15 mouse cellular contexts compared by ENCODE assay signal in genomic region chr7:68293997-68294789, GRCm38 (mm10). TPM values are rescaled to one million over a fixed set of nuclear protein-coding genes. Genes with fewer than 3 reads are reported as not detected.
A peak's percentile ranks its signal among the peaks of the same experiment; 100 is the strongest.
DNase-seq lines count a peak whose midpoint lies in the region; ATAC-seq and TF ChIP-seq lines count a peak whose summit lies in the region.
"Had no signal": no experiment of that assay in that cellular context is flagged by ENCODE, and none has a peak within 500 bp of the region (broad histone marks: within the 10 kb centered on the region; RNA-seq: fewer than 3 reads in every experiment).

No protein-coding gene starts in this region.

- WGBS in heart, embryonic 13.5 days, result 55% methylated on average over 16 of the region's 16 CpGs
- 55% methylated on average over 16 of the region's 16 CpGs for WGBS in heart, adult 2 months
- WGBS in lung, postnatal 0 days, result 38% methylated on average over 16 of the region's 16 CpGs
- 55% methylated on average over 16 of the region's 16 CpGs for WGBS in intestine, embryonic 16.5 days
- WGBS in stomach, embryonic 16.5 days, result 44% methylated on average over 16 of the region's 16 CpGs

- no peak for DNase-seq in heart, adult 2 months
- DNase-seq in lung, postnatal 0 days (ENCODE audit: low spot score), result no peak
- DNase-seq in lung, postnatal 14 days, result no peak
- DNase-seq in gastrocnemius, postnatal 14 days, result no peak
- no peak for DNase-seq in adrenal gland, postnatal 25 days
- DNase-seq: cerebellum, adult 2 months; lung, postnatal 4 days; spleen, adult 18-20 months; thymus, postnatal 25 days had no signal

- no peaks in the 10 kb centered on the region for H3K9me3 ChIP-seq in heart, embryonic 13.5 days
- H3K9me3 ChIP-seq in lung, postnatal 0 days (ENCODE audit: low read length), result no peaks in the 10 kb centered on the region
- no peaks in the 10 kb centered on the region for H3K9me3 ChIP-seq in intestine, embryonic 16.5 days (ENCODE audit: control insufficient read depth, low read length)
- no peaks in the 10 kb centered on the region for H3K9me3 ChIP-seq in stomach, embryonic 16.5 days (replicated peaks; ENCODE audit: control insufficient read depth, low read length)
- H3K9me3 ChIP-seq: hindbrain, embryonic 10.5 days had no signal

- no peaks in the 10 kb centered on the region for H3K36me3 ChIP-seq in heart, embryonic 13.5 days
- no peaks in the 10 kb centered on the region for H3K36me3 ChIP-seq in heart, adult 2 months (ENCODE audit: control insufficient read depth, insufficient read depth, low read length)
- H3K36me3 ChIP-seq in lung, postnatal 0 days (ENCODE audit: insufficient read depth, low read length), result no peaks in the 10 kb centered on the region
- H3K36me3 ChIP-seq in intestine, embryonic 16.5 days (ENCODE audit: control insufficient read depth, insufficient read depth, low read length), result no peaks in the 10 kb centered on the region
- H3K36me3 ChIP-seq in stomach, embryonic 16.5 days (ENCODE audit: control insufficient read depth, insufficient read depth, low read length), result no peaks in the 10 kb centered on the region
- H3K36me3 ChIP-seq: hindbrain, embryonic 10.5 days had no signal

- intact Hi-C loops in heart, adult 2 months (cut with DNase I), result loop anchor here (10.0 kb wide), 1 partner anchor 109 kb away; no protein-coding TSS in a partner anchor
- intact Hi-C loops in gastrocnemius, postnatal 14 days (cut with DNase I; ENCODE audit: low total_unique reads), result no loop called here

- TF ChIP-seq EP300 in heart, adult 2 months (IDR thresholded peaks at IDR 0.05; ENCODE audit: insufficient read depth, low read depth, low read length), result no peak
- TF ChIP-seq EP300 in lung, postnatal 0 days (IDR thresholded peaks at IDR 0.05), result no peak

- no peak for TF ChIP-seq POLR2A in heart, adult 2 months (IDR thresholded peaks at IDR 0.05; ENCODE audit: insufficient read depth, low read depth, low read length)

- H3K79me2 ChIP-seq in heart, adult 2 months (replicated peaks; ENCODE audit: control insufficient read depth, insufficient read depth, low read length), result no peaks in the 10 kb centered on the region

- H3K4me3 ChIP-seq in heart, embryonic 13.5 days, result peak overlapping the region; percentile 4; the same call in 1 of the 2 replicates
- H3K4me3 ChIP-seq in heart, adult 2 months, result no peak overlapping the region
- H3K4me3 ChIP-seq in lung, postnatal 0 days (ENCODE audit: low read depth, low read length), result no peak overlapping the region
- no peak overlapping the region for H3K4me3 ChIP-seq in intestine, embryonic 16.5 days (ENCODE audit: low read length)
- H3K4me3 ChIP-seq in stomach, embryonic 16.5 days (replicated peaks; ENCODE audit: low read length), result no peak overlapping the region
- H3K4me3 ChIP-seq: hindbrain, embryonic 10.5 days had no signal

- no peak for TF ChIP-seq CTCF in heart, adult 2 months (IDR thresholded peaks at IDR 0.05)
- no peak for TF ChIP-seq CTCF in lung, postnatal 0 days (IDR thresholded peaks at IDR 0.05)

- H3K4me2 ChIP-seq in heart, embryonic 13.5 days, result peak overlapping the region; percentile 39
- peak overlapping the region; percentile 9; the same call in 1 of the 2 replicates for H3K4me2 ChIP-seq in lung, postnatal 0 days (replicated peaks; ENCODE audit: low read depth, low read length)
- H3K4me2 ChIP-seq in intestine, embryonic 16.5 days (ENCODE audit: low read depth, low read length), result 0 out of 2 replicates have a peak overlapping the region, but pooled peaks have one; percentile 8
- H3K4me2 ChIP-seq in stomach, embryonic 16.5 days (ENCODE audit: low read depth, low read length), result peak overlapping the region; percentile 9; the same call in 1 of the 2 replicates

- peak overlapping the region; percentile 77 for H3K27ac ChIP-seq in heart, embryonic 13.5 days (replicated peaks)
- no peak overlapping the region for H3K27ac ChIP-seq in heart, adult 2 months
- no peak overlapping the region for H3K27ac ChIP-seq in lung, postnatal 0 days (ENCODE audit: low read length)
- peak overlapping the region; percentile 52; the same call in 1 of the 2 replicates for H3K27ac ChIP-seq in intestine, embryonic 16.5 days (ENCODE audit: low read length)
- peak overlapping the region; percentile 21; the same call in 1 of the 2 replicates for H3K27ac ChIP-seq in stomach, embryonic 16.5 days (ENCODE audit: low read length)
- H3K27ac ChIP-seq: hindbrain, embryonic 10.5 days had no signal

- no peaks in the 10 kb centered on the region for H3K27me3 ChIP-seq in heart, embryonic 13.5 days (replicated peaks)
- no peaks in the 10 kb centered on the region for H3K27me3 ChIP-seq in heart, adult 2 months (ENCODE audit: control insufficient read depth, insufficient read depth, low read length)
- no peaks in the 10 kb centered on the region for H3K27me3 ChIP-seq in lung, postnatal 0 days (replicated peaks; ENCODE audit: insufficient read depth, low read length)
- no peaks in the 10 kb centered on the region for H3K27me3 ChIP-seq in intestine, embryonic 16.5 days (replicated peaks; ENCODE audit: control insufficient read depth, insufficient read depth, low read length)
- H3K27me3 ChIP-seq in stomach, embryonic 16.5 days (ENCODE audit: control insufficient read depth, insufficient read depth, low read length), result no peaks in the 10 kb centered on the region
- H3K27me3 ChIP-seq: Patski had no signal

- no peak overlapping the region for H3K9ac ChIP-seq in heart, embryonic 13.5 days
- no peak overlapping the region for H3K9ac ChIP-seq in heart, adult 2 months (ENCODE audit: low read depth, low read length)
- H3K9ac ChIP-seq in lung, postnatal 0 days (replicated peaks; ENCODE audit: low read depth), result no peak overlapping the region
- H3K9ac ChIP-seq in intestine, embryonic 16.5 days (ENCODE audit: low read depth, low read length), result no peak overlapping the region
- no peak overlapping the region for H3K9ac ChIP-seq in stomach, embryonic 16.5 days (ENCODE audit: low read length)

- no peak for ATAC-seq in heart, embryonic 13.5 days (ENCODE audit: extremely low read depth, insufficient number of reproducible peaks, low FRiP score, low TSS enrichment)
- peak; percentile 38; the same call in 1 of the 2 replicates for ATAC-seq in lung, postnatal 0 days
- ATAC-seq in intestine, embryonic 16.5 days, result peak; percentile 58; the same call in 1 of the 2 replicates
- ATAC-seq in stomach, embryonic 16.5 days (ENCODE audit: insufficient read depth, low FRiP score), result no peak
- ATAC-seq: Patski had no signal

- peaks cover 5% of the 10 kb centered on the region; the same call in 1 of the 2 replicates for H3K4me1 ChIP-seq in heart, embryonic 13.5 days
- H3K4me1 ChIP-seq in heart, adult 2 months (ENCODE audit: control insufficient read depth, insufficient read depth, low read length), result no peaks in the 10 kb centered on the region
- H3K4me1 ChIP-seq in lung, postnatal 0 days (ENCODE audit: insufficient read depth, low read depth, low read length), result no peaks in the 10 kb centered on the region
- no peaks in the 10 kb centered on the region for H3K4me1 ChIP-seq in intestine, embryonic 16.5 days (ENCODE audit: control insufficient read depth, insufficient read depth, low read length)
- no peaks in the 10 kb centered on the region; the same call in 1 of the 2 replicates for H3K4me1 ChIP-seq in stomach, embryonic 16.5 days (ENCODE audit: control insufficient read depth, insufficient read depth, low read length)
- H3K4me1 ChIP-seq: hindbrain, embryonic 10.5 days had no signal

RNA-seq across cellular contexts. Expression of gene Fam169b, which starts 20.6 kb away (rescaled TPM):
- polyA plus RNA-seq in heart, embryonic 13.5 days (2015; fragmentation: Nextera tagmentation; extraction: Ambion mirVana), result 0.39 and 0.41 TPM in 2 replicates
- total RNA-seq in heart, adult 2 months (2021), result under 1 TPM in 1 of 2 experiments, not detected in 1; 0.16 TPM
- 0.29 and 0.61 TPM in 2 replicates for polyA plus RNA-seq in heart, adult 2 months (2012; rRNA removed)
- 0.37 and 0.69 TPM in 2 replicates for polyA plus RNA-seq in lung, postnatal 0 days (2015; fragmentation: Nextera tagmentation; extraction: Ambion mirVana)
- 0.33 and 0.42 TPM in 2 replicates for polyA plus RNA-seq in intestine, embryonic 16.5 days (2015; fragmentation: Nextera tagmentation; extraction: Ambion mirVana)
- polyA plus RNA-seq in stomach, embryonic 16.5 days (2015; fragmentation: Nextera tagmentation; extraction: Ambion mirVana), result 0.34 and 0.37 TPM in 2 replicates
- total RNA-seq in gastrocnemius, postnatal 14 days (2021), result under 1 TPM; 0.29 to 0.51 TPM
- 0.81 TPM in 1 of 2 replicates, not detected in the other for total RNA-seq in adrenal gland, postnatal 25 days (2021)

RNA-seq across cellular contexts. Expression of gene Pgpep1l, which starts 30.2 kb away (rescaled TPM):
- not detected in 2 replicates for polyA plus RNA-seq in heart, embryonic 13.5 days (2015; fragmentation: Nextera tagmentation; extraction: Ambion mirVana)
- total RNA-seq in heart, adult 2 months (2021), result not detected
- 0.12 TPM in 1 of 2 replicates, not detected in the other for polyA plus RNA-seq in heart, adult 2 months (2012; rRNA removed)
- polyA plus RNA-seq in lung, postnatal 0 days (2015; fragmentation: Nextera tagmentation; extraction: Ambion mirVana), result not detected in 2 replicates
- polyA plus RNA-seq in intestine, embryonic 16.5 days (2015; fragmentation: Nextera tagmentation; extraction: Ambion mirVana), result not detected in 2 replicates
- not detected in 2 replicates for polyA plus RNA-seq in stomach, embryonic 16.5 days (2015; fragmentation: Nextera tagmentation; extraction: Ambion mirVana)
- total RNA-seq in gastrocnemius, postnatal 14 days (2021), result 1 to 10 TPM; 8.4 to 9.2 TPM
- total RNA-seq in adrenal gland, postnatal 25 days (2021), result not detected in 2 replicates
- polyA plus RNA-seq: hindbrain, embryonic 10.5 days; large intestine, adult 2 months; Patski had no signal

Comparison
In these comparisons a context has a peak if more than half of its experiments do, and no peak if none do; other contexts are left out.
1. H3K27ac ChIP-seq: peak in heart, embryonic 13.5 days (single experiment), intestine, embryonic 16.5 days (single experiment) and stomach, embryonic 16.5 days (single experiment); none in heart, adult 2 months (single experiment) and lung, postnatal 0 days (single experiment).
2. ATAC-seq: peak in lung, postnatal 0 days (single experiment) and intestine, embryonic 16.5 days (single experiment); none in heart, embryonic 13.5 days (single experiment) and stomach, embryonic 16.5 days (single experiment).
3. Peak in every context shown above with its lines, with median percentiles within 50 percentile points of each other: H3K4me2 ChIP-seq.